Mouse (Mus musculus) liver, adult 2 months (tissue): ENCODE results near the gene Zfp451.

Source experiments
- CTCF ChIP-seq: fragments of 200-500 bp; IDR thresholded peaks from 2 replicates; pipeline ENCODE4 v1.5.1; 2011; ENCODE audit warnings: low read depth, low read length, control low read depth
- POLR2A ChIP-seq: fragments of 200-500 bp; IDR thresholded peaks from 2 replicates; pipeline ENCODE4 v1.6.1; 2011; ENCODE audit warnings: low read length, control low read depth; ENCODE audit not compliant: insufficient read depth; ENCODE audit errors: extremely low read depth

DNA sequence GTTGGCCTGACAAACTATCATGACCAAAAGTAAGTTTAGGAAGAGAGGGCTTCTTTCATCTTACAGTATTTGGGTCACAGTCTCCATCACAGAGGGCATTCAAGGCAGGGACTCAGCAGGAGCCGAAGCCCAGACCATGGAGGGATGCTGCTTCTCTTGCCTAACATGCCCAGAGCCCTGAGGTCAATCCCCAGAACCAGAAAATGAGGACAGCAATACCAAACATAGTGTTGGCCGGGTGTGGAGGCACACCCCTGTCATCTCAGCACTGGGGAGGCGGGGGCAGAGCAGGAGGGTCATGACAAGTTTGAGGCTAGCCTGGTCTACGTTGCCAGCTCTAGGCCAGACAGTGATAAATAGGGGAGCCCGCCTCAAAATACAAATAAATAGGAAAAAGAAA is 89.3 kb downstream of the Zfp451 start:
- TF ChIP-seq POLR2A (no peak), CTCF (no peak)
